ENCODE assay signal across 8 mouse cellular contexts in the genomic region with DNA sequence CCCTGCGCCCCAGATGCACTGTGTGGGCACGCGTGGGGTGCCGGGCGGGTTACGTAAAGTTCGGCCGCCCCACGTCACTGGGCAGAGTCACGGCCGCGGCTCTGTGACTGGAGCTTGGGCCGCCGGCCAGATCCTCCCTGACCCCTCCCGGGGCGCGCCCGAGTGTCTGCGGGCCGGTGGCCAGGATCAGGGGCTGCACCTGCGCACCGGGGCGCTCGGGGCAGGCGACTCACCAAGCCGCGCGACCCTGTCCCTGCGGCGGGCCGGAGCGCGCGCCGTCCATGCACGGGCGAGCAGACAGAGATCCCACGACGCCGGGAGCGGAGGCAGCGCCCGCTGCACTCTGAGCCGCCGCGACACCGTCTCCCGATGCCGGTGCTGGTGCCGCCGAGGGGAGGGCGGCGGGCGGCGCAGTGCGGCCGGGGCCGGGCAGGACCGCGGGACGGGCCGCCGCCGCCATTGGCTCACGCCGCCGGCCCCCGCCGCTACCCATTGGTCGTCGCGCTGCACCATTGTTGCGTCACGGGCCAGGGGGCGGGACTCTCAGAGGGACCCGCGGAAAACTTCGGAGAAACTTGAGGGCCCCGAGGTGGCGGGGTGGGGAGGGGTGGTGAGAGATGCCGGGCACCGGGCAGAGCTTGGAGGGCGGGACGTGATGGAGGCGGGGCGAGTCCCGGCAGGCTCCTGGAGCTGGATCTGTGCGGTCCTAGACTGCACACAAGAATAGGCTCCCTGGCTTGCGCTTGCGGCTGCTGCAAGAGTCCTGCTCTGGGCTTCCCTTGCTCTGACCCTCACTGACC. TPM values are rescaled to one million over a fixed set of nuclear protein-coding genes. Genes with fewer than 3 reads are reported as not detected.
DNase-seq lines count a peak whose midpoint lies in the region; ATAC-seq and TF ChIP-seq lines count a peak whose summit lies in the region.

Gene Ankrd9, minus strand, starts transcription at position 434 of the 800 bp plus-strand sequence.

- H3K4me2 ChIP-seq in embryonic facial prominence, embryonic 15.5 days (replicated peaks) = peak within 1 kb of the TSS; percentile 92
- H3K4me2 ChIP-seq in limb, embryonic 14.5 days (replicated peaks; ENCODE audit: low read depth, low read length, severe bottlenecking) = peak within 1 kb of the TSS; percentile 79
- peak within 1 kb of the TSS; percentile 69 for H3K4me2 ChIP-seq in midbrain, postnatal 0 days (ENCODE audit: low read depth, low read length, poor library complexity, severe bottlenecking)

- peak; percentile 71; the same call in 1 of the 2 replicates for TF ChIP-seq POLR2A in bone marrow, adult 2 months (IDR thresholded peaks at IDR 0.05; ENCODE audit: borderline replicate concordance, control insufficient read depth, low read depth, low read length)
- TF ChIP-seq POLR2A in limb, embryonic 14.5 days (IDR thresholded peaks at IDR 0.05; ENCODE audit: borderline replicate concordance, extremely low read depth, insufficient read depth, insufficient read length) = peak; percentile 71; the same call in 1 of the 2 replicates

- H3K4me1 ChIP-seq in bone marrow, adult 2 months (ENCODE audit: control insufficient read depth, insufficient read depth, low read length) = peaks cover 13% of the 10 kb centered on the region
- peaks cover 7% of the 10 kb centered on the region for H3K4me1 ChIP-seq in embryonic facial prominence, embryonic 15.5 days
- H3K4me1 ChIP-seq in limb, embryonic 14.5 days (ENCODE audit: control insufficient read depth, insufficient read depth, low read length) = peaks cover 8% of the 10 kb centered on the region; the same call in 1 of the 2 replicates
- peaks cover 2% of the 10 kb centered on the region; the same call in 1 of the 2 replicates for H3K4me1 ChIP-seq in midbrain, postnatal 0 days (ENCODE audit: insufficient read depth, low read length)

- peak within 1 kb of the TSS; percentile 57 for H3K9ac ChIP-seq in embryonic facial prominence, embryonic 15.5 days
- peak within 1 kb of the TSS; percentile 83 for H3K9ac ChIP-seq in limb, embryonic 14.5 days (ENCODE audit: low read depth, low read length, severe bottlenecking)
- H3K9ac ChIP-seq in midbrain, postnatal 0 days (replicated peaks; ENCODE audit: low read length, poor library complexity, severe bottlenecking) = peak within 1 kb of the TSS; percentile 62

- no peaks in the 10 kb centered on the region for H3K9me3 ChIP-seq in embryonic facial prominence, embryonic 15.5 days (replicated peaks)
- H3K9me3 ChIP-seq in limb, embryonic 14.5 days (ENCODE audit: control insufficient read depth, low read length) = no peaks in the 10 kb centered on the region
- H3K9me3 ChIP-seq in midbrain, postnatal 0 days (ENCODE audit: low read length) = no peaks in the 10 kb centered on the region

- H3K4me3 ChIP-seq in bone marrow, adult 2 months (replicated peaks; ENCODE audit: control insufficient read depth, low read depth, low read length) = peak within 1 kb of the TSS; percentile 57
- H3K4me3 ChIP-seq in embryonic facial prominence, embryonic 15.5 days (replicated peaks) = peak within 1 kb of the TSS; percentile 72
- H3K4me3 ChIP-seq in limb, embryonic 14.5 days (replicated peaks; ENCODE audit: low read length) = peak within 1 kb of the TSS; percentile 87
- H3K4me3 ChIP-seq in midbrain, postnatal 0 days (ENCODE audit: low read depth, low read length) = peak within 1 kb of the TSS; percentile 60

- peaks cover 23% of the 10 kb centered on the region for H3K36me3 ChIP-seq in embryonic facial prominence, embryonic 15.5 days
- H3K36me3 ChIP-seq in limb, embryonic 14.5 days (ENCODE audit: control insufficient read depth, insufficient read depth, low read length) = peaks cover 21% of the 10 kb centered on the region
- H3K36me3 ChIP-seq in midbrain, postnatal 0 days (ENCODE audit: insufficient read depth, low read length) = peaks cover 11% of the 10 kb centered on the region

- H3K27me3 ChIP-seq in embryonic facial prominence, embryonic 15.5 days = no peaks in the 10 kb centered on the region
- H3K27me3 ChIP-seq in limb, embryonic 14.5 days (ENCODE audit: control insufficient read depth, insufficient read depth, low read length) = no peaks in the 10 kb centered on the region
- H3K27me3 ChIP-seq in midbrain, postnatal 0 days (ENCODE audit: insufficient read depth, low read length) = 0 out of 2 replicates have a peak, but pooled peaks cover 3% of the 10 kb centered on the region

- DNase-seq in 416B (ENCODE audit: low read depth) = peak; percentile 95
- peak; percentile 97 for DNase-seq in heart, adult 8-10 months (ENCODE audit: low spot score)
- DNase-seq in kidney, adult 9 months = peak; percentile 99
- DNase-seq in limb, embryonic 14.5 days (ENCODE audit: low spot score) = peak; percentile 93
- peak; percentile 91 for DNase-seq in midbrain, postnatal 0 days (ENCODE audit: low spot score)
- peak; percentile 98 for DNase-seq in spleen, postnatal 14 days (ENCODE audit: low spot score in 2 of 2)

- ATAC-seq in embryonic facial prominence, embryonic 15.5 days (ENCODE audit: insufficient number of reproducible peaks, low FRiP score, low TSS enrichment, low read depth) = peak; percentile 95
- peak; percentile 94 for ATAC-seq in limb, embryonic 14.5 days (ENCODE audit: low FRiP score, low read depth)
- ATAC-seq in midbrain, postnatal 0 days (ENCODE audit: low FRiP score) = peak; percentile 94

- no peak for TF ChIP-seq CTCF in bone marrow, adult 2 months (IDR thresholded peaks at IDR 0.05; ENCODE audit: control insufficient read depth, insufficient read depth, low read length)
- no peak for TF ChIP-seq CTCF in midbrain, postnatal 0 days (IDR thresholded peaks at IDR 0.05)

- H3K27ac ChIP-seq in bone marrow, adult 2 months (ENCODE audit: control insufficient read depth, insufficient read depth, low read depth, low read length, poor library complexity) = peak within 1 kb of the TSS; percentile 97
- H3K27ac ChIP-seq in embryonic facial prominence, embryonic 15.5 days (replicated peaks) = peak within 1 kb of the TSS; percentile 73
- H3K27ac ChIP-seq in limb, embryonic 14.5 days (replicated peaks; ENCODE audit: low read depth, low read length) = peak within 1 kb of the TSS; percentile 63
- H3K27ac ChIP-seq in midbrain, postnatal 0 days (ENCODE audit: low read depth, low read length) = peak within 1 kb of the TSS; percentile 51; the same call in 1 of the 2 replicates

- WGBS in bone marrow, adult 2 months = under 1% methylated on average over 90 of the region's 90 CpGs
- WGBS in embryonic facial prominence, embryonic 15.5 days = under 1% methylated on average over 84 of the region's 90 CpGs
- WGBS in limb, embryonic 14.5 days = under 1% methylated on average over 75 of the region's 90 CpGs
- WGBS in midbrain, postnatal 0 days = 0% methylated on average over 67 of the region's 90 CpGs

RNA-seq across cellular contexts. Expression of gene Ankrd9, which starts in this region (rescaled TPM):
- 19.7 and 28.6 TPM in 2 replicates for polyA plus RNA-seq in bone marrow, adult 2 months (2011; ENCODE audit: insufficient read depth, insufficient read length, low replicate concordance, missing spikeins)
- 16.6 and 17.6 TPM in 2 replicates for polyA plus RNA-seq in embryonic facial prominence, embryonic 15.5 days (2015; fragmentation: Nextera tagmentation; extraction: Ambion mirVana)
- 10 to 100 TPM; 61.3 to 73.8 (median 68.6) TPM for total RNA-seq in heart, adult 8-10 months (2022)
- polyA plus RNA-seq in limb, embryonic 14.5 days (2012; rRNA removed) = 15.6 and 21.6 TPM in 2 replicates
- polyA plus RNA-seq in limb, embryonic 14.5 days (2014; fragmentation: Nextera tagmentation; extraction: Ambion mirVana) = 11.7 and 12.5 TPM in 2 replicates
- 11.8 and 14.0 TPM in 2 replicates for total RNA-seq in midbrain, postnatal 0 days (2014; rRNA removed)
- polyA plus RNA-seq in midbrain, postnatal 0 days (2015; fragmentation: Nextera tagmentation; extraction: Ambion mirVana) = 12.1 and 13.4 TPM in 2 replicates

Comparison
In these comparisons a context has a peak if more than half of its experiments do, and no peak if none do; other contexts are left out.
1. Peak in every context shown above with its lines: DNase-seq, ATAC-seq, H3K4me3 ChIP-seq and H3K27ac ChIP-seq.